17 mouse cellular contexts compared by ENCODE assay signal in genomic region chr5:77390272-77390671, GRCm38 (mm10).
"Had no signal": no experiment of that assay in that cellular context is flagged by ENCODE, and none has a peak within 500 bp of the region (broad histone marks: within the 10 kb centered on the region; RNA-seq: fewer than 3 reads in every experiment).

No protein-coding gene starts in this region.

- H3K4me3 ChIP-seq: left cerebral cortex, adult 2 months; liver, embryonic 13.5 days; midbrain, embryonic 12.5 days; midbrain, embryonic 15.5 days; neural tube, embryonic 12.5 days; neural tube, embryonic 15.5 days; stomach, embryonic 15.5 days had no signal

- H3K4me2 ChIP-seq: liver, embryonic 13.5 days; midbrain, embryonic 12.5 days; midbrain, embryonic 15.5 days; neural tube, embryonic 12.5 days; neural tube, embryonic 15.5 days; stomach, embryonic 15.5 days had no signal

- H3K9me3 ChIP-seq: liver, embryonic 13.5 days; midbrain, embryonic 12.5 days; midbrain, embryonic 15.5 days; neural tube, embryonic 12.5 days; neural tube, embryonic 15.5 days; stomach, embryonic 15.5 days had no signal

- H3K27me3 ChIP-seq: liver, embryonic 13.5 days; midbrain, embryonic 15.5 days; neural tube, embryonic 12.5 days; neural tube, embryonic 15.5 days; stomach, embryonic 15.5 days had no signal

- H3K27ac ChIP-seq: hindbrain, postnatal 0 days; left cerebral cortex, adult 2 months; liver, embryonic 13.5 days; macrophage; midbrain, embryonic 12.5 days; midbrain, embryonic 15.5 days; neural tube, embryonic 12.5 days; neural tube, embryonic 15.5 days; stomach, embryonic 15.5 days had no signal

- DNase-seq: layer of hippocampus, postnatal 36 days; liver, embryonic 13.5 days; lung, adult 2 months; lung, postnatal 14 days; right cerebral cortex, adult 18-20 months; right cerebral cortex, postnatal 14 days; right cerebral cortex, postnatal 4 days; thymus, postnatal 25 days had no signal

- H3K9ac ChIP-seq: liver, embryonic 13.5 days; midbrain, embryonic 12.5 days; midbrain, embryonic 15.5 days; neural tube, embryonic 12.5 days; neural tube, embryonic 15.5 days; stomach, embryonic 15.5 days had no signal

- H3K36me3 ChIP-seq: liver, embryonic 13.5 days; midbrain, embryonic 12.5 days; midbrain, embryonic 15.5 days; neural tube, embryonic 12.5 days; neural tube, embryonic 15.5 days; stomach, embryonic 15.5 days had no signal

- ATAC-seq: hindbrain, postnatal 0 days; inflammation-experienced regulatory T-cells, adult 6 months; midbrain, embryonic 15.5 days had no signal
